Mouse (Mus musculus) gonadal fat pad, adult 2 months (tissue): Measurements from ENCODE around the gene Adra2a. TPM values are rescaled to one million over a fixed set of nuclear protein-coding genes. Genes with fewer than 3 reads are reported as not detected.

Source experiments
- DNase-seq: peaks from one replicate; pipeline ENCODE4 v3.0.0-alpha.2; 2012; ENCODE audit warnings: low read depth
- polyA plus RNA-seq: library from polyadenylated mRNA; depleted of rRNA; stranded (reverse); fragments of >200 nt; gene quantifications from 2 replicates; pipeline ENCODE4 v1.2.3, GENCODE M21; 2012; rRNA removed

The Adra2a gene
- polyA plus RNA-seq, result 3.6 and 3.9 TPM in 2 replicates

DNA sequence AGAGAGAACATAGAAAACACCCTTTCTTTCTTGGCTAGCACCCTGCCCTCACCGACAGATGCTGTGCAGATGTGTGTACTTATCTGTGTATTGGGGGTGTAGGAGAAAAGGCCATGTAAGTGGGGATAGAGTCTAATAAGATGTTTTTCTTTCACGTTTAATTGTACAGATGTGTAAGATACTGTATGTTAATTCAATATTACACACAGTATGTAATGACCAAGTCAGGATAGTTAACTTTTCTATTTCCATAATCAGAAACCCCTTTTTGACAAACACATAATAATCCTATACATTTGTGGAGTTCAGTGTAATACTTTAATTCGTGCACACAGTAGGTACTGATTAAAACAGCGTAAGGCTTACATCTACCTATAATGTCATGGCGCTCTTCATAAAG, at the start of gene Adra2a:
Gene Adra2a (plus strand): TSS at position 301 of the 400 bp plus-strand sequence.
- no peak for DNase-seq

DNA sequence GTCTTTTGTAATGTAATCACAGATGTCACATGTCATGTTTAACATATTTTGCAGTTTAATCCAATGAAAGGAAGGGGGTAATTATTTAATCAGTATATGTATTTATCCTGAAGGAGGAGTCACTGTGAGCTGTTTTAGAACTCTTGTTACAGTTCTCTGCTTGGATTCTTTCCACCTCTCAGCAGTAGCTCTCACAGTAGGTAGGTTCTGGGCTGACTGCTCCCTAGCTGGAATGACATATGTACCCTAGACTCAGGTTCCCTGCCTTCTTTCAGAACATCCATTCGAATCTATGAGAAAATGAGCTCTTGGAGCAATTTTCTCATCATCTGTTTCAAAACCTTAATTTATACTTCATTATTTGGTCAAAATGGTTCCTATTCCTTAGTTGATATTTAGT, 49.7 kb upstream of the Adra2a start:
- DNase-seq, result no peak

DNA sequence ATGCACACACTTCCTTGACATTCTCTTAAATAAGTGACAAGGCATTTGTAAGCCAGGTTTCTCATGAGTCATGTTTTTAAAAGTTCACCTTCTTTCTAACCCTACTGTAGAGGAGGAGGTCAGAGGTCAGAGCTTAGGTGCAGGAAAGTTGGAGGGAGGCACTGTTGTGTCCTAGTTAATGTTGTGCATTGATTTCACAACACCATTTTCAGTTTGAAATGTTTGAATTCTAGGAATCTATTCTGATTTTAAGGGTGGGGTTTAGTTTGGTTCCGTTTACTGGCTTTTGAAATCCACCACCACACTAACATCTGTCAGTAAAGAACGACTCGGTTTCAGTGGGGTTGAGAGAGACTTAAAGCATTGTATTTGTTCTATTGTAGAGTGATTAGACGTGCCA, 33.0 kb upstream of the Adra2a start:
- no peak for DNase-seq

- DNase-seq, result no peak
These were observed 29.0 kb upstream of the Adra2a start for GRCm38 (mm10) chr19:54014999-54015398.

- no peak for DNase-seq
These were observed 28.4 kb upstream of the Adra2a start for GRCm38 (mm10) chr19:54015503-54015902.

GRCm38 (mm10) chr19:54035100-54035499, 8.9 kb upstream of the Adra2a start:
- no peak for DNase-seq

DNA sequence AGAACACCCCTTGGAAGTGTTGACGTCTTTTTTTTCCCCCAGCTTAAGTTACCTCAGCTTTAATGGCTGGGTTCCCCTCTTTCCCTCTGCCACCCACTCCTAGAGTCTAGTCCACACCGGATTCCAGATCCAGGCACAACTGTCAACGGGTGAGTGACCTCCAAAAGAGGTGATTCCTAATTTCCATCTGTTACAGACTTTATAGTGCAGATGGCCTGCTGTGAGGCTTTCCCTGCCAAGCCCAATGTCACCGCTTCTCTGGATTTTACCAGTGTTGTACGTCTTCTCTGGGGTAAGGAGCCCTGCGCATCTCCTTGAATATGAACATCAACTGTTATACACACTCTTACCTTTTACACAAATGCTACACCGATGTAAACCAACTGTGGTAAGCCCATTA, 4.5 kb upstream of the Adra2a start:
- no peak for DNase-seq

- DNase-seq, result no peak
These were observed 3.5 kb upstream of the Adra2a start for GRCm38 (mm10) chr19:54040356-54041028.

GRCm38 (mm10) chr19:54041029-54041367, 3.0 kb upstream of the Adra2a start:
- DNase-seq, result no peak

DNA sequence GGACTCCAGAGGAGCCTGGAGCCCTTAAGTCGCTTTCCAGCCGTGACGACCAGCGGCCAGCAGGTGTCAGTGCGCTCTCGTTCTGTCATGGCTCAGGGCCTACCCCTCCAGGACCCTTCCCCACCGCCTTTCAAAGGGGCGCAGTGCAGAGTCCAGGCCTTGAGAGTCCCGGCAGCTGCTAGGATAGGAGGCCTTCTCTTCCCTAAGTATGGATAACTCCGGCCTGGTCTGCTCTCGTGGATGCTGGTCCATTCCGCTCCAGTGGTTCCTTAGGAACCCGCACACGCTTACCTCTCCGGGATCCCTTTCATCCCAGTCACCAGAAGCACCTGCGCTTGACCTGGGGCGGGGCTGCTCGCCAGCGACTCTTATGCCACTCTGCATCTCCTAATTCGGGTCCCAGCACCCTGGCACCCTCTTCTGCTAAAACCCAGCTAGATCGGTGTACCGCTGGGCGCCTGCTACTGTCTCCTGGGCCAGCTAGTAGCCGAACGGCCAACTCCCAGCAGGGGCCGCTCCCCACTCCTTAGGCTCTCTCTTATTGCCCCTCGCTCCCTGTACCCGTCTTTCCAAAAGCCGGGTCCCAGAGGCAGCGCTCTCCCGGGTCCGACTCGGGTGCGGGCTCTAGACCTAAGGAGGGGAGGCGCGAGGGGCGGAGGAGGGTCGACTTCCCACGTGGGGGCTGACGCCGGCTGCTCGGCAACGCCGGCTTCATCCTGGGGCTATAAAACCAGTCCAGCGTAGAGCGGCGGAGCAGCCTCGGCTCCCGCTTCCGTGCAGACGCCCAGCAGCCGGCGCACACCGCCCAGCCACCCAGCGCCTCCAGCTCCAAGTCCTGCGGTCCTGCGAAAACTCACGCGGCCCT, 788 bp downstream of the Adra2a start:
- DNase-seq, result no peak

DNA sequence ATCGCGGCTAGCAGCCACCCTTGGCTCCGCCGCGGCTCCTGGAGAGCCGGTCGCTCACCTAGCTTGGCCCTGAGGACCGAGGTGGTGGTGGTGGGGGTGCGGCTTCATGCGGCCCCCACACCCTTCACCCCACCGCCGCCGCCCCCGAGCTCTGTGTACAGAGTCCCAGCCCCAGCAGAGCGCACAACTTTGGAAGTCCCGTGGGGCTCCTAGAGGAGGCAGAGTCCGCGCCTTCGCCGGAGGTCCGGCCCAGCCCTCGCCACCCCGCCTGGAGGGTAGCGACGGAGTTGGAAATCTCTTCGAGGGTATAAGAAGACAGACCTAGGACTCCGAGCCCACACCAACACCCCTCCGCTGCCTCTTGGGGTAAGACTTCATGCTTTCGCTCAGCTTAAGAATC, 1.5 kb downstream of the Adra2a start:
- DNase-seq, result no peak

DNA sequence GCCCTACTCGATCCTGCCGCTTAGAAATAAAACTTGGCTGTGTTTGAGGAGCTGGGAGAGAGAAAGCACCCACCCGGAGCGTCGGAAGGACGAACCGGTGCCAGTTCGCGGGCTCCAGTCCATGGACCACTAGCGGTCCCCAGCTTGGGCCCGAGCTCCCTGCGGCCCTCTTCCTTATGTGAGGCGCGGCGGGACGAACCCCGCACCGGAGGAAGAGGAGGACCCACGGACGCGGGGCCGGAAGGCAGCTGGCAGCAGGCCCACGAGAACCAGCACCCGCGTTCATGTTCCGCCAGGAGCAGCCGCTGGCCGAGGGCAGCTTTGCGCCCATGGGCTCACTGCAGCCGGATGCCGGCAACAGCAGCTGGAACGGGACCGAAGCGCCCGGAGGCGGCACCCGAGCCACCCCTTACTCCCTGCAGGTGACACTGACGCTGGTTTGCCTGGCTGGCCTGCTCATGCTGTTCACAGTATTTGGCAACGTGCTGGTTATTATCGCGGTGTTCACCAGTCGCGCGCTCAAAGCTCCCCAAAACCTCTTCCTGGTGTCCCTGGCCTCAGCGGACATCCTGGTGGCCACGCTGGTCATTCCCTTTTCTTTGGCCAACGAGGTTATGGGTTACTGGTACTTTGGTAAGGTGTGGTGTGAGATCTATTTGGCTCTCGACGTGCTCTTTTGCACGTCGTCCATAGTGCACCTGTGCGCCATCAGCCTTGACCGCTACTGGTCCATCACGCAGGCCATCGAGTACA, 2.2 kb downstream of the Adra2a start:
- no peak for DNase-seq

GRCm38 (mm10) chr19:54046684-54047070, 2.7 kb downstream of the Adra2a start:
- DNase-seq, result no peak

- no peak for DNase-seq
These were observed 3.6 kb downstream of the Adra2a start for GRCm38 (mm10) chr19:54047386-54048050.

GRCm38 (mm10) chr19:54048161-54048885, 4.4 kb downstream of the Adra2a start:
- no peak for DNase-seq

DNA sequence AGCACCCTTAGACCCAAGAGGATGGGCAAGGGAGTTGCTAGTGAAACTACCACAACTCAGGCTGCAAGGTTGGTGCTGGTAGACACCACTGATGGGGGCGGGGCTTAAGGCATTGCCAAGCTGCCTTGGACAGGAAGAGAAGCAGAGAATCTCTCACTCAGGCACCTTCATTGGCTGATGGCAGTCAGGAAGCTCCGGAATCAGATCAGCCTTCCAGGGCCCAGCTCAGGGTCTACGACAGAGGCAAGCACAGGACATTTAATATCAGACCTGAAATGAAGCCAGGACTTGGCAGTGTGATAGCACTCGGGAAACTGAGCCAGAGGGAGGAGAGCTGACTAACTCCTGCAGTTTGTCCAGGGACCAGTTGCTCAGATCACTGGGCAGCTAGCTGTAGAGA, 7.7 kb downstream of the Adra2a start:
- DNase-seq, result no peak

- no peak for DNase-seq
These were observed 11.9 kb downstream of the Adra2a start for GRCm38 (mm10) chr19:54055845-54056244.

GRCm38 (mm10) chr19:54068447-54068846, 24.5 kb downstream of the Adra2a start:
- no peak for DNase-seq

GRCm38 (mm10) chr19:54070521-54070920, 26.6 kb downstream of the Adra2a start:
- DNase-seq, result no peak

- DNase-seq, result no peak
These were observed 28.4 kb downstream of the Adra2a start for GRCm38 (mm10) chr19:54072233-54072800.
